Mouse (Mus musculus) lung, postnatal 0 days (tissue): ENCODE data around the gene 4930505A04Rik.

Experiments used
- CTCF ChIP-seq: IDR thresholded peaks from 2 replicates; pipeline ENCODE4 v1.5.1; 2016; ENCODE audit warnings: antibody characterized with exemption, mild to moderate bottlenecking
- EP300 ChIP-seq: IDR thresholded peaks from 2 replicates; pipeline ENCODE4 v1.6.1; 2016; ENCODE audit warnings: antibody characterized with exemption, mild to moderate bottlenecking, control low read depth

- no peak for TF ChIP-seq CTCF
- no peak for TF ChIP-seq EP300
Observed at GRCm38 (mm10) chr11:30448126-30448525, 23.5 kb downstream of the 4930505A04Rik start.
